Mouse (Mus musculus) adrenal gland, adult 2 months (tissue): ENCODE data around the gene Slc7a14. TPM values are rescaled to one million over a fixed set of nuclear protein-coding genes. Genes with fewer than 3 reads are reported as not detected.

Source experiments
- DNase-seq: peaks from one replicate; pipeline ENCODE4 v3.0.0; 2021
- polyA plus RNA-seq: library from polyadenylated mRNA; depleted of rRNA; stranded (reverse); fragments of >200 nt; gene quantifications from 2 replicates; pipeline ENCODE4 v1.2.3, GENCODE M21; 2012; rRNA removed
- total RNA-seq, 2 experiments: library from RNA; stranded (reverse); gene quantifications; 2 replicates each; pipeline ENCODE4 v1.2.3; 2021

Slc7a14 gene
- total and polyA plus RNA-seq, 3 experiments, result 0.71 to 6.9 (median 3.3) TPM

DNA sequence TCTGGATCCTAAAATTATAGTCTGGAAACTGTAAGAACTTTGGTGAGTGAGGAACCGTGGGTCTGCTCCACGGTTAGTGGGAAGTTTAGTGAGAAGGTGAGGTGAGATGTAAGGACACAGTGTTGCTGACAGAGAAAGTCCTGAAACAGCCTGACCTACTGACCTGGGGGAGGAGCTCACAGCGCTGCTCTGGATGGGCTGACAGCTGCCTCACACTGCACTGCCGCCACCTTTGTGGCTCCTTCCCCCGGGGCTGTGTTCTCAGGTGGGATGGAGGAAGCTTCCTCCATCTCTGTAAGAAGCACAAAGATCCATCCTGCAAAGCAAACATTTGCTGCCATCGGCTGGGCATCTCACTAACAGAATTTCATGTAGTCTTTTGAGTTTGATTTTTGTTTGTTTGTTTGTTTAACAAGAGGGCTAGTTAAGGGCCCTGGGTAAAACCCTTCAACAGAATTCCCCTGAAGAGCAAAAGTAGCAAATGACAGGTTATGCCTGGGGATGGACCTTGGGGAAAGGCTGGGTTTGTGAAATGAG, 101.7 kb downstream of the Slc7a14 start:
- DNase-seq, result no peak

DNA sequence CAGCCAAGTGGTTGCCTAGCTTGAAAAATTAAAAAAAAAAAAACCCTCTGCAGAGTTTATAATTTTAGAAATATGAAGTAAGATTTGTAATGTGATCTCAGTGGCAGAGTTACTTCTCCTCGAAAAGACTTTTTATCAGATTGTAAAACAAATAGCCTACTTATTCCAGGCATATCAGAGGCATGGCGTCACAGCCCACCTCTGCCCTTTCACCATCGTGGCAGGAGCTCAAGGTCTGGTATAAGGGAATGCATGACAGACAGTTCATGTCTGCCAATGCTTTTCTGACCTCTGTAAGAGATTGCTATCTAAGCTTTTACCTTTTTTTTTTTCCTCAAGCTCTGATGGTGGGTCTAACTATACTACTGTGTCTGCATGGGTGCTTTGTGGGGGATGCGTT, 102.1 kb downstream of the Slc7a14 start:
- peak; percentile 53 for DNase-seq

DNA sequence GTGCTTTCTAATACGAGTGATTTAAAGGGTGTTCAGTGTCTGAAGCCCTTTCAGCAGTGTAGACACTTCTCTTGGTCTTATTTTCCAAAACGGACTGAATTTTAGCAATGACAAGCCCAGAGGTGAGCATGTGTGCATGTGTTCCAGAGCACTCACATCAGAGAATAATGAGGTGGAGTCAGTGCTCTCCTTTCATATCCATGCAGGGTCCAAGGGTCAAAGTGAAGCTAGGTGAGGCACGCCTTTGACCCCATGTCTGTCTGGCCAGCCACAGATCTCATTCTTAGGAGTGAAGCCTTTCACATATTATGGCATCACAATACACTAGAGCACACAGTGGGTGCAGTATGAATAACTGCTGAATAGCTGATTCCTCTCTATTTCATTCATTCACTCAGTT, 105.0 kb downstream of the Slc7a14 start:
- no peak for DNase-seq

DNA sequence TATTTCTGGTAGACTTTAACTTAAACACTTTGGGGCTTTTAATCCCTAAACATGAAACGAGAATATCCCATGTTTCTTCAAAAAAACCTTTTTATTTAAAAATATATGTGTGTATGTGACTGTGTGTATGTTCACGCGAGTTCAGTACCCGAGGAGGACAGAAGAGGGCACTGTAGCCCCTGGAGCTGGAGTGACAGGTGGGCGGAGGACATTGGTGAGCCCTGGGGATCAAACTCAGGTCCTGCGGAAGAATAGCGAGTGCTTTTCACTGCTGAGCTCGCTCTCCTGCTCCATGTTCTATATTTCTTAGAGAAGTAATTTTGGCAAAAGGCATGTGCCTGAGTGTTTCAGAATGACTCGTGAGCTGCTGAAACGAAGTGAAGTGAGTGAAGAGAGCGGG, 106.2 kb downstream of the Slc7a14 start:
- DNase-seq, result no peak

DNA sequence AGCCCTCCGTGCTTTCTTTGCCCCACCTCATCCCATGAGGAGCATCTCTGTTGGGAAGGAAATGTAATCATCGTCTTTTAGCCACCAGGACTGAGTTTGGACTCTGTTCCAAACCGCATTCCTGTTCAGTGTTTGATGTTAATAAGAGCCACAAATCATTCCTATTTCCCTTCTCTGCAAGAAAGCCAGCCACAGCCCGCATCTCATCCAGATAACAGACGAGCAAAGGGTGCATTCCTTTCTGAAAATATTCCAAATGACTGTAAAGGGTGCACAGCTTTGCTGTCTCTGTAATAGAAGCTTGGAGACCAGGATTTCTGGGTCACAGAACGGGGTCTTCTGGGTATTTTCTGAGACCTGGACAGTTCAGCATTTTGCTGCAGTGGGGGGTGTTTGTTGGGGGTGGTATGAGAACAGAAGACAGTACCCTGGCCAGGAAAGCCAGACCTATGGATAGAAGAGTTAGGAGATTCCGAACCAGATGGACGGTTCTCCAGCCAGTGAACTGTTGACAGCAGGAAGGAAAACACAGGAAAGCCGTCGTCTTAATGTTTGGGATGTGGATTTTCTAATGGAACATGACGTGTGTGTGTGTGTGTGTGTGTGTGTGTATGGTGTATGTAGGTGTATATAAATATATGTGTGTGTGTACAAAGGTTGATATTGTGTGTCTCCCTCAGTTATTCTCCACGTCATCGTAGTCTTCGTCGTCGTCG, 110.9 kb downstream of the Slc7a14 start:
- DNase-seq, result no peak

DNA sequence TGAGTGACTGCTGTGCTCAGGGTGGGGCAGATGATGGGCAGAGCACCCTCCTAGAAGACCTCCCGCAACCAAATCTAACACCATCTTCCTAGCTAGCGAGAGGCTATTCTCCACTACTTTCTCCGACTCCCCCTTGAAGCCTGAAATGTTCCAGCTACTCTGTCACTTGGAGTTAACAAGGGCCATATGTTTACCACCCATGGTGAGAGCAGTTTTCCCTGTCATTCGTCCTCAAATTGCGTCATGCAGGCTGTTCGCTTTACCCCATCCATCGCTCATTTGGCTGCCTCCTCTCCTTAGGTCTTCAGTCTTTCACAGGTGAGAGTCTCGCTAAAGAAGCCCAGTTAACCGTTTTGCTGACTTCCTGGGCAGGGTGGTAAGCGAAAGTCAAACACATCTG, 118.8 kb downstream of the Slc7a14 start:
- no peak for DNase-seq

DNA sequence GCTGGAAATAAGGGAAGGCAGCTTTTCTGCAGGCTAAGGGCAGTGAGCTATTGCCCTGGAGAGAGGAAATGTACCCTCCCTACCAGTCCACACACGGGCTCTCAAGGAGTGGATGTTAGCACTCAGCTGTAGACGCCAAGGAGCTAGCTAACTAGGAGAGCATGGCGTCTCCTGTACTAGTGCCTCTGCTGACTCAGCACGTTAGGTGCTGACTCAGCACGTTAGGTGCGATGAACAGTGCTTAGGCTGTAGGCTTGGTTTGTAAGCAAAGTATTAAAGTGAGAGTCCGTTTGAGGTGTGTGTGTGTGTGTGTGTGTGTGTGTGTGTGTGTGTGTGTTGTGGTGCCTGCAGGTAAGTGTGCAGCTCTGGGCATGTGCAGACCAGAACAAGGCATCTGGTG, 119.8 kb downstream of the Slc7a14 start:
- DNase-seq, result no peak

DNA sequence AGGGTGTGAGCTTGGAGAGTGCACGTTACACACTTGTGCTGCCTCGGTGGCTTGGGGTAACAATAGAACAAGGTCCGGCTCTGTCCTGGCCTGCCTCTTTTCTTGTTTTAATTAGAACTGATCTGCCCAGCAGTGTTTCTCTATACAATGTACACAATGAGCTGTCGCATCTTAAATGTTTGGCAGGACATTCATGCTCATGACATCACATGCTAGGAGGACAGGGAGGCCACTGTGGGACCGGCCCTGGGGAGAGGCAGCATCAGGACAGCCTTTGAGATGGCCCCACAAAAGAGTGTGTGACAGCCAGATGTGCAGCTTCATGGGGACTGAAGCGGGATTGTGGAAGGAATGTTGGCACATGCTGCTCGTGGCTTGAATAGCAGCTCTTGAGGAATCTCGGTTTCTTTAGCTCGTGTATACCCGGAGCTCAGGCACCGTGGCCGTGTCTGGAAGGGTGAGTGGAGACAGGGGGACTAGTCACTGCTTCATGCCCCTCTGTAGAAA, 143.8 kb downstream of the Slc7a14 start:
- DNase-seq, result no peak

DNA sequence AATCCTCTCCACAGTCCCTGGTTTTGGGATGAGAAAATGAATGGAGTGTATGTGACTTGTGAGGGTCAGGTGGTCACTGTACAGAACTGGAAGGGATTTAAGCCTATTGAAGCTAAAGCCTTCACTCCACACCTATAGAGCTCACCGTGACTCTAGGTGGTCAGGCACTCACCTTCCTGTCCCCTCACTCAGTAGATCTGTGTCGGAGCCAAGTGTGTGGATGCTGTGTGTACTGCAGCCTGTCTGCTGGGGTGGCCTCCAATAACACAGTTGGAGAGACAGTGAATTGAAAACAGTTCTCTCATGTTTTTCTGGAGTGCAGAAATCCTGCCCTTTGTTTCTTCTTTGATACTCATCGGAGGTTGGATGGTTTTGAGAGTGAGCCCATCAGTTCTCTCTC, 144.4 kb downstream of the Slc7a14 start:
- no peak for DNase-seq

DNA sequence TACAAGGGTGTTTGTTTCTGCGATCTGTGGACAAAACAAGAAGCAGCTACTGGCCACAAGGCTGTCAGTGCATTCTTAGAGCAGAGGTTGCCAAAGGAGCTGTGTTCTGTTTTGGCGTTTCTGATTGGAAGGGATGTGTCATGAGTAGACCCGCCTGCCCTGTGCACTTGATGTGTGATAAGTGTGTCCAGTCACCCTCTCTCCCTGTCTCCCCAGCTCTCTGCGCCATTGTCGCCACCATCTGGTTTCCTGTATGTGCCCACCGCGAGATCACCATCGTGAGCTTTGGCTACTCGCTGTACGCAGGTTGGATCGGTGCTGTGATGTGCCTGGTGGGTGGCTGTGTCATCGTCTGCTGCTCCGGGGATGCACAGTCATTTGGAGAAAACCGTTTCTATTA, 147.3 kb downstream of the Slc7a14 start:
- no peak for DNase-seq

DNA sequence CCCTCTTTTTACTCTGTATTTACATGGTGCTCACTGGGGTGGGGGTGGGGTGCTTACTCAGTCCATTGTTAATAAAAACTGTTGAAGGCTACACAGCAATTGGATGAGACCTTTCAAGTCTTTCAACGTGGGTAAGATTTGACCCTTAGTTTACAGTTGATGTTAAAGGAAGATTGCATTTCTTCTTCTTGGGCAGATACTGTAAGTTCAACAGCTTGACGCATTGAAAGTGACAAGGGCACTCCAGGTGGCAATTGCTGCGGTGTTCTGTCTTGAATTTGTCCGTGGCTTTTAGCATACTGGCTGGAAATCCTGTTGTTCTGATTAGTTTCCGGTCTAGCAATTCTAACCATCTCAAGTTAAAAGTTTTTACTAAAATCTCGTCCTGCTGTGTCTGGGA, 148.8 kb downstream of the Slc7a14 start:
- no peak for DNase-seq

DNA sequence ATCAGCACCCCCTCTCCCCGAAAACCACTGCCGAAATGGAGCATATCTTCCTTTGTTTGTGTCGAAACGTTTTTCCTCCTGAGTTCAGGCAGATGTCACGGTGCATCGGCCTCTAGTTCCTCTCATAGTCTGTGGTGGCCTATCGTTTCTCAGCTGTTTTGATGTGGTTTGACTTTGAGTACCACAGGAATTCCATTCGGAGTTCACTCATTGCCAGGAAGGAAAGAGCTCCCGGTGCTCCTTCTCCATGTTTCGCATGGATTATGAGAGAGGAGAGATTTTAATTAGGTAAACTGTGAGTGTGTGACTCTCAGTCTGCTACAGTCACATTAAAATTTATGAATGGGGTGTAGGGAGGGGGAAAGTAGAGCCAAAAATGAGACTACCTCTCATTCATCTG, 150.1 kb downstream of the Slc7a14 start:
- DNase-seq, result no peak

DNA sequence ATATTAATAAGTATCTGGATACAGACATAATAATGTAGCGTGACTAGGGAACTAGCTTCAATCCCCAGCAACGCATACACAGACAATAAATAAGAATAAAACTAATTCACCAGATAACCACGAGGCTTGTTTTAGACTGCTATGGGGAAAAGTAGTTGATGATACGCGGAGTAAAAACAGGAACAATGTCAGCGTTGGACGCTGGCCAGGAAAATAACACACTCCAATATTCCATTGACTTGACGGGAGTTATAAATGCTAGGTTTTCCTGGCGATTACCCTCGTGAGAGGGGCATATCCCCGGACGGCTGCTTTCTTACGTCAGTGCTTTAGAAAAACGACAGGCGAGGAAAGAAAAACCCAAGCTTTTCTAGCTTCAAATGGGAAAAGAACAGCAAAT, 152.4 kb downstream of the Slc7a14 start:
- no peak for DNase-seq

DNA sequence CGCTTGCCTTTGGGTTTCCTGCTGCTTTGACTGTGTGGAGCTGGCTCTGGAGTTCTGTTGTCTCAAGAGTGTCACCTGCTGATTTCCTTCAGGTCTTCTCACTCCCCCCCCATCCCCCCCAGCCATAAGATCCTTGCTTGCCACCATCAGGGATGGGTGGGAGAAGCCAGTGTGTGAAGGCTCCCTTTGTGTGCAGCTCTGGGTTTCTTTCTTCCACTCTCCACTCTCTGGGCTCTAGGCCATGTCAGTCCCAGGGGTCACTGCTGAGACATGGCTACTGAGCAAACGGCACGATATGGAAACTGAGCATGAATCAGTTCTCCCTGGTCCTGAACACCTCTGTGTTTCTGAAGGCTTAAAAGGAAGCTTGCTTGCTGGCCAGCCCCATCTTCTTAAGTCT, 154.1 kb downstream of the Slc7a14 start:
- DNase-seq, result no peak

Other genes with a start within 250 kb of the Slc7a14 start
- 10 to 100 TPM; 36.2 to 36.9 TPM for gene Skil, start 215.3 kb downstream of the Slc7a14 start, total RNA-seq
- gene Skil, start 215.3 kb downstream of the Slc7a14 start, polyA plus RNA-seq, result 2.0 and 2.1 TPM in 2 replicates
- 10 to 100 TPM in 1 of 2 experiments, 1 to 10 TPM in 1; 7.6 to 16.5 TPM for gene Cldn11, start 160.5 kb downstream of the Slc7a14 start, total RNA-seq
- gene Cldn11, start 160.5 kb downstream of the Slc7a14 start, polyA plus RNA-seq, result 11.5 and 15.0 TPM in 2 replicates